Mouse (Mus musculus) brain, embryonic 14.5 days (tissue): ENCODE data around the gene Lix1. TPM values are rescaled to one million over a fixed set of nuclear protein-coding genes. Genes with fewer than 3 reads are reported as not detected.

Experiments used
- DNase-seq: peaks from one replicate; pipeline ENCODE4 v3.0.0-alpha.2; 2011; ENCODE audit warnings: low read depth
- CTCF ChIP-seq: fragments of 200-500 bp; IDR thresholded peaks from 2 replicates; pipeline ENCODE4 v1.5.1; 2012; ENCODE audit warnings: inconsistent platforms, mild to moderate bottlenecking, moderate library complexity, borderline replicate concordance; ENCODE audit not compliant: insufficient read depth, insufficient read length; ENCODE audit errors: extremely low read depth
- POLR2A ChIP-seq: fragments of 200-500 bp; IDR thresholded peaks from 2 replicates; pipeline ENCODE4 v1.6.1; 2012; ENCODE audit warnings: mild to moderate bottlenecking, inconsistent platforms, borderline replicate concordance; ENCODE audit not compliant: poor library complexity, insufficient read depth, insufficient read length, severe bottlenecking; ENCODE audit errors: extremely low read depth
- polyA plus RNA-seq: library from polyadenylated mRNA; depleted of rRNA; stranded (reverse); fragments of >200 nt; gene quantifications from 2 replicates; pipeline ENCODE4 v1.2.3, GENCODE M21; 2012; rRNA removed

Gene Lix1
- polyA plus RNA-seq = 10.3 and 15.1 TPM in 2 replicates

- DNase-seq = peak; percentile 98
- TF ChIP-seq CTCF (peak; percentile 78), POLR2A (no peak)
Measured at GRCm38 (mm10) chr17:17402222-17403004, at the start of gene Lix1. Gene Lix1 (plus strand): TSS chr17:17402672.

DNA sequence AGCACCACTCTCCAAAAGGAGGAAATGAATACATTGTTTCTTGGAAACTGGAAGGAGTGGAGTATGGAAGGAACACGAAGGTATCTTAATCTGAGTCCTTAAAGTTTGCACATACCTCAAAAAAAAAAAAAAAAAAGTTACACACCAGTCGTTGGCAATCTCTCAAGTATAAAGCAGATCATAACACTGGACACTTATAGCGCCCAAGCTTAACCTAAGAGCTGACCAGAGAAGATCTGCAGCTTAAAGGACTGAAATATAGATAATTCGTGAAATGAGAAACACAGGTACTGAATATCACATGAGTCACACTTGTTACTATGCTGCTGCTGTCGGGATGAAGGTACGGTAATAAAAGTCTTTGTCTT is 28.9 kb upstream of the Lix1 start:
- no peak for DNase-seq

DNA sequence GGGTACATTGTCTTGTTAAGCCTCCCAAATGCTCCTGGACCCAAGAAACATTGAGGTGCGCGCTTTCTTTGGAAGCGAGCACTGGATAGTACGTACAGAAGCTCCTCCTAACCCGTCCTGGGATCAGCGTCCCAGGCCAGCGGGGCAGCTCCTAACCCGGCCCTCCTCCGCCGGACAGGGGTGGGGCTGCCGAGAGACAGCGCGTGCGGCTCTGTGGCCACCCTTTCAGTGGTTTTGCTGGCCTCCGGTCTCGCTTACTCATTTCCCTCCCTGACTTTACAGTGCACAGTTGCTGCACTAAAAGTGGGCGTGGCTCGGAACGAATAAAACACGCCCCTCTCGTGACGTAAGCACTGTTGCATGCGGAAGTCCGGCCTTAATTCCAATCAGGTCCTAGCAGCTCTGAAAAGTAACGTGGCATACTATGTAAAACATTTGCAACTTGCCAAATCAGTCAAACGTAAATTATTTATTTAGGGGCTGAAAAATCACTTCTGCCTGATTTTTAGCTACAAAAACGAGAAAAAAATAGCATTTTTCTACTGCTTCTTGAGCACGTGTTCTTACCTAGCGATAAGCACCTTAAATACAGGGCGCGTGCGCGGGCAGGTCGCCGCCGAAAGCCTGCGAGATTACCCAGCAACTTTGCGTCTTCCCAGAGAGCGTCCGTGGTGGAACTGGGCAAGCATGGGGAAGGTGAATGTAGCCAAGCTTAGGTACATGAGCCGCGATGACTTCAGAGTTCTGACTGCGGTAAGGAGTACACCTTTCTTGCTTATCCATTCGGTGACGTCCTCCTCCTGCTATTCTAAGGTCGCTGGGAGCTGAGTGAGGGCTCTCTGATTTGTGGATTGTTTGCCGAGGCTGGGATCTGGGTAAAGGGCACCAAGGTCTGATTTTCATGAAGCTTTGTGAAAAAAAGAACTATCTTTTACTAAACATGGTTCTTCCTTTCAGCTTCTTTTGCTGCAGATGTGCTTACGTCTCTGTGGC is 28.3 kb upstream of the Lix1 start, which contains the start of gene Riok2:
Gene Riok2 (plus strand): TSS at position 392 of the 993 bp plus-strand sequence.
- TF ChIP-seq POLR2A = peak; percentile 58; the same call in 1 of the 2 replicates
- no peak for TF ChIP-seq CTCF
- peak; percentile 99 for DNase-seq

More for the DNA sequence above, 28.9 kb upstream of the Lix1 start:
- TF ChIP-seq CTCF (no peak), POLR2A (no peak)

- TF ChIP-seq POLR2A (no peak), CTCF (no peak)
- no peak for DNase-seq
Measured at GRCm38 (mm10) chr17:17375581-17375980, 26.9 kb upstream of the Lix1 start.

- DNase-seq = no peak
- no peak for TF ChIP-seq POLR2A
- TF ChIP-seq CTCF = no peak
Measured at GRCm38 (mm10) chr17:17383703-17384102, 18.8 kb upstream of the Lix1 start.

GRCm38 (mm10) chr17:17384502-17384901 is 18.0 kb upstream of the Lix1 start:
- TF ChIP-seq CTCF = no peak
- no peak for TF ChIP-seq POLR2A
- DNase-seq = no peak

GRCm38 (mm10) chr17:17386117-17386516 is 16.4 kb upstream of the Lix1 start:
- TF ChIP-seq CTCF = no peak
- TF ChIP-seq POLR2A = no peak
- no peak for DNase-seq

- no peak for TF ChIP-seq CTCF
- TF ChIP-seq POLR2A = no peak
- no peak for DNase-seq
Measured at GRCm38 (mm10) chr17:17391823-17392222, 10.6 kb upstream of the Lix1 start.

GRCm38 (mm10) chr17:17392863-17393262 is 9.6 kb upstream of the Lix1 start:
- peak; percentile 56 for DNase-seq
- TF ChIP-seq POLR2A (no peak), CTCF (no peak)

DNA sequence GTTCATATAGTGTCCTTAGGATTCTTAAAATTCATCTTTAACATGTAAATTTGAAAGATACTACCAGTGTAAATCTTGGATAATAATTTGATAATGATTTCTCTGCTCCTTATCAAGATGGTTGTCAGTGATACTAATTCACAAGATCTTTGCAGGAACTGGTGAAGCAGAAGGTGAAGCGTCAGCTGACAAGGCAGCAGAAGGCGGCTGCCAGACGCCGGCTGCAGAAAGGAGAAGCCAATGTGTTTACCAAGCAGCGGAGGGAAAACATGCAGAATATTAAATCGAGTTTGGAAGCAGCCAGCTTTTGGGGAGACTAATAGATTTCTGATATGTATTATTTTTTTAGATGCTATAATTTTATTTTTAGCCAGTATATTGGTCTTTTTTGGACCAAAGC is 9.2 kb upstream of the Lix1 start:
- peak; percentile 81 for DNase-seq

DNA sequence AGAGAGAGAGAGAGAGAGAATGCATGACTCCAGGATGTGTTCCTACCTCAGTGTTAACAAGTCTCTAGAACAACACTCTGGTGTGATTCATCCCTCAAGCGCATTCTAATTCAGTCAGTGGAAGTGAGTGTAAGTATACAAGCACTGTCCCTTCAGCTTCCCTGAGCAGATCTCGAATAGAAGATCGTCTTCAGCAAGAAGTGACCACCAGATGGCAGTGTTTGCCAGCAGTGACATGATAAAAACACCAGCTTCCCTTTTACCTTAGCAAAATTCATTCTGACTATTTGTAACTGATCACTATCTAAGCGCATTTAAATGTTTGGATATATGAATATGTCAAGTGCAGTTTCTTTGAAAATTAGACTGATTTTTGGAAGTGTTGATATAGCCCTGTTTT is 8.1 kb upstream of the Lix1 start:
- peak; percentile 93 for DNase-seq
- TF ChIP-seq POLR2A = no peak
- peak; percentile 77; the same call in 1 of the 2 replicates for TF ChIP-seq CTCF

More for the DNA sequence above, 9.2 kb upstream of the Lix1 start:
- TF ChIP-seq POLR2A = no peak
- no peak for TF ChIP-seq CTCF
